Mouse (Mus musculus): Measurements from ENCODE around the gene Pik3ca. TPM values are rescaled to one million over a fixed set of nuclear protein-coding genes. Genes with fewer than 3 reads are reported as not detected.

The Pik3ca gene
- polyA plus RNA-seq, 1 experiment = 24.0 TPM

- Histone ChIP-seq H3K9ac (ENCODE audit: low read depth, poor library complexity, severe bottlenecking) (no peak overlapping the region), H3K36me3 (ENCODE audit: control insufficient read depth, insufficient read depth, low read length, poor library complexity, severe bottlenecking) (peaks cover 24% of the 10 kb centered on the region), H3K4me1 (ENCODE audit: control insufficient read depth, insufficient read depth, low read length) (peaks cover 5% of the 10 kb centered on the region), H3K27me3 (ENCODE audit: control insufficient read depth, insufficient read depth, low read length, poor library complexity, severe bottlenecking) (no peaks in the 10 kb centered on the region), H3K27ac (ENCODE audit: insufficient read depth, low read length) (no peak overlapping the region), H3K9me3 (replicated peaks; ENCODE audit: control insufficient read depth, insufficient read depth, low read length, poor library complexity, severe bottlenecking) (no peaks in the 10 kb centered on the region), H3K4me3 (ENCODE audit: low read depth, low read length) (no peak overlapping the region)
- no peak for TF ChIP-seq CTCF (IDR thresholded peaks at IDR 0.05; ENCODE audit: low read depth, low read length)
- TF ChIP-seq POLR2A (IDR thresholded peaks at IDR 0.05; ENCODE audit: insufficient read depth, low read length) = no peak
- no peak for TF ChIP-seq EP300 (IDR thresholded peaks at IDR 0.05; ENCODE audit: insufficient read depth, low read depth, low read length)
These were observed 115.3 kb downstream of the Pik3ca start for GRCm38 (mm10) chr3:32512686-32513284.

GRCm38 (mm10) chr3:32513528-32513927 is 116.1 kb downstream of the Pik3ca start:
- Histone ChIP-seq H3K4me1 (ENCODE audit: control insufficient read depth, insufficient read depth, low read length) (peaks cover 5% of the 10 kb centered on the region), H3K9ac (ENCODE audit: low read depth, poor library complexity, severe bottlenecking) (no peak overlapping the region), H3K9me3 (replicated peaks; ENCODE audit: control insufficient read depth, insufficient read depth, low read length, poor library complexity, severe bottlenecking) (no peaks in the 10 kb centered on the region), H3K27me3 (ENCODE audit: control insufficient read depth, insufficient read depth, low read length, poor library complexity, severe bottlenecking) (no peaks in the 10 kb centered on the region), H3K4me3 (ENCODE audit: low read depth, low read length) (no peak overlapping the region), H3K36me3 (ENCODE audit: control insufficient read depth, insufficient read depth, low read length, poor library complexity, severe bottlenecking) (peaks cover 26% of the 10 kb centered on the region), H3K27ac (ENCODE audit: insufficient read depth, low read length) (no peak overlapping the region)
- TF ChIP-seq CTCF (IDR thresholded peaks at IDR 0.05; ENCODE audit: low read depth, low read length) = no peak
- no peak for TF ChIP-seq POLR2A (IDR thresholded peaks at IDR 0.05; ENCODE audit: insufficient read depth, low read length)
- no peak for TF ChIP-seq EP300 (IDR thresholded peaks at IDR 0.05; ENCODE audit: insufficient read depth, low read depth, low read length)

Other genes with a start within 250 kb of the Pik3ca start
- gene Zmat3, start 31.7 kb upstream of the Pik3ca start, polyA plus RNA-seq (2011; ENCODE audit: insufficient read depth, insufficient read length, low read depth, missing spikeins) = 112 and 122 TPM in 2 replicates
- not detected in 2 replicates for gene Kcnmb3, start 94.6 kb downstream of the Pik3ca start, polyA plus RNA-seq (2011; ENCODE audit: insufficient read depth, insufficient read length, low read depth, missing spikeins)
- 49.8 and 55.1 TPM in 2 replicates for gene Zfp639, start 112.6 kb downstream of the Pik3ca start, polyA plus RNA-seq (2011; ENCODE audit: insufficient read depth, insufficient read length, low read depth, missing spikeins)
- 57.0 and 57.2 TPM in 2 replicates for gene Mfn1, start 131.8 kb downstream of the Pik3ca start, polyA plus RNA-seq (2011; ENCODE audit: insufficient read depth, insufficient read length, low read depth, missing spikeins)
- gene Gnb4, start 218.9 kb downstream of the Pik3ca start, polyA plus RNA-seq (2011; ENCODE audit: insufficient read depth, insufficient read length, low read depth, missing spikeins) = 4.8 and 5.8 TPM in 2 replicates